Mouse (Mus musculus) megakaryocyte, embryonic 14.5 days (primary cell): ENCODE results near the gene Frs3.

Experiments used
- FLI1 ChIP-seq: IDR thresholded peaks from 2 replicates; pipeline ENCODE4 v1.6.1; 2012; ENCODE audit warnings: low read length, inconsistent platforms, mixed read lengths
- GATA1 ChIP-seq: IDR thresholded peaks from 3 replicates; pipeline ENCODE4 v1.6.1; 2012; ENCODE audit warnings: mixed read lengths, low read length, inconsistent platforms, borderline replicate concordance

- no peak for TF ChIP-seq GATA1
- no peak for TF ChIP-seq FLI1
Observed at GRCm38 (mm10) chr17:47657901-47658300, 30.9 kb upstream of the Frs3 start.
